Mouse (Mus musculus) spleen, adult 2 months (tissue): Measurements from ENCODE around the gene Asphd2. TPM values are rescaled to one million over a fixed set of nuclear protein-coding genes. Genes with fewer than 3 reads are reported as not detected.
"Not testable (repeated sequence)": the region's sequence is repeated elsewhere in the genome, so short reads cannot be mapped to it uniquely, and the experiment has no call there.

Source experiments
- DNase-seq, 2 experiments: peaks; one replicate each; pipeline versions ENCODE4 v3.0.0 to v3.0.0-alpha.2; 2012 to 2021; ENCODE audit warnings: low spot score in 2 of 2, low read depth in 1 of 2
- H3K27ac ChIP-seq: fragments of 200-500 bp; 2 replicates; pipeline ENCODE4 v1.5.1; 2012; ENCODE audit warnings: low read length, inconsistent platforms; ENCODE audit not compliant: insufficient read depth
- H3K27me3 ChIP-seq: fragments of 200-500 bp; 2 replicates; pipeline ENCODE4 v1.6.1; 2012; ENCODE audit warnings: mild to moderate bottlenecking, moderate library complexity, low read length, inconsistent platforms; ENCODE audit not compliant: control insufficient read depth, insufficient read depth
- H3K36me3 ChIP-seq: fragments of 200-500 bp; 2 replicates; pipeline ENCODE4 v1.6.1; 2012; ENCODE audit warnings: mild to moderate bottlenecking, low read length, inconsistent platforms; ENCODE audit not compliant: control insufficient read depth, insufficient read depth
- H3K4me1 ChIP-seq: fragments of 200-500 bp; 2 replicates; pipeline ENCODE4 v1.6.1; 2011; ENCODE audit warnings: inconsistent platforms; ENCODE audit not compliant: control insufficient read depth, insufficient read depth, insufficient read length
- H3K4me3 ChIP-seq: fragments of 200-500 bp; 2 replicates; pipeline ENCODE4 v1.5.1; 2011; ENCODE audit warnings: mild to moderate bottlenecking, inconsistent platforms; ENCODE audit not compliant: insufficient read depth, insufficient read length; ENCODE audit errors: extremely low read depth
- CTCF ChIP-seq: fragments of 200-500 bp; IDR thresholded peaks from 2 replicates; pipeline ENCODE4 v1.5.1; 2011; ENCODE audit warnings: mild to moderate bottlenecking, inconsistent platforms; ENCODE audit not compliant: insufficient read depth, insufficient read length, insufficient replicate concordance; ENCODE audit errors: extremely low read depth
- POLR2A ChIP-seq: fragments of 200-500 bp; IDR thresholded peaks from 2 replicates; pipeline ENCODE4 v1.6.1; 2011; ENCODE audit warnings: low read depth, low read length, inconsistent platforms
- WGBS: fragments of 180-500 bp; shearing (Covaris S2); methylation state at CpG from one replicate; pipeline ENCODE4 v1.1.7; 2018; 5-methylcytosine and 5-hydroxymethylcytosine counted together
- polyA plus RNA-seq: library from polyadenylated mRNA; depleted of rRNA; stranded (reverse); fragments of >200 nt; gene quantifications from 2 replicates; pipeline ENCODE4 v1.2.3, GENCODE M21; 2012

Gene Asphd2
- polyA plus RNA-seq, 1 experiment: 0.19 TPM

- H3K4me1 ChIP-seq: no peaks in the 10 kb centered on the region
- 28% methylated on average over 7 of the region's 7 CpGs for WGBS
- no peak overlapping the region for H3K27ac ChIP-seq
- DNase-seq: no peak
- no peak for TF ChIP-seq CTCF
- TF ChIP-seq POLR2A: no peak
- H3K4me3 ChIP-seq: no peak overlapping the region
- no peaks in the 10 kb centered on the region for H3K36me3 ChIP-seq
- H3K27me3 ChIP-seq: no peaks in the 10 kb centered on the region
Observed at GRCm38 (mm10) chr5:112426635-112427034, 32.0 kb upstream of the Asphd2 start.

DNA sequence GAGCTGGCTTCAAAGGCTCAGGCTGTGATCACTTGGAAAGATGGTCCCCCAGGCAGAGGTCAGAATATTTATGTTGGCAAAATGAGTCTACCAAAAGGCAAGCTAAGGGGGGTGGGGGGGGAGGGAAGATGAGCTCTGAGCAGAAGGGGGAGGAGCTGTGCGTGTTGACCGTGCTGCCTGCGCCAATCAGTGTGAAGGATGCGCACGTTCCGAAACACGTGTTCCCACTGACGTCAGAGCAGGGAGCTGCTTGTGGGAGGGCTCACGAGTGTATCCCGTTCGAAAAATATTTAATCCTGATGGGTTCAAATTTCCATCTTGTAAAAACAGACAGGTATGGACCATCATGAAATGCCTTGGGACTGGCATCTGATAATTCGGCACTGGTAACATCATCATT lies 24.9 kb upstream of the Asphd2 start:
- DNase-seq: no peak
- Histone ChIP-seq H3K27ac (no peak overlapping the region), H3K4me3 (no peak overlapping the region), H3K27me3 (no peaks in the 10 kb centered on the region), H3K4me1 (no peaks in the 10 kb centered on the region), H3K36me3 (no peaks in the 10 kb centered on the region)
- TF ChIP-seq CTCF: no peak
- TF ChIP-seq POLR2A: no peak
- WGBS: 47% methylated on average over 12 of the region's 12 CpGs

- Histone ChIP-seq H3K4me3 (no peak overlapping the region), H3K4me1 (no peaks in the 10 kb centered on the region), H3K27ac (no peak overlapping the region), H3K27me3 (no peaks in the 10 kb centered on the region), H3K36me3 (no peaks in the 10 kb centered on the region)
- TF ChIP-seq POLR2A: no peak
- no peak for TF ChIP-seq CTCF
- WGBS: 74% methylated on average over 4 of the region's 4 CpGs
- DNase-seq: no peak
Observed at GRCm38 (mm10) chr5:112418023-112418422, 23.4 kb upstream of the Asphd2 start.

DNA sequence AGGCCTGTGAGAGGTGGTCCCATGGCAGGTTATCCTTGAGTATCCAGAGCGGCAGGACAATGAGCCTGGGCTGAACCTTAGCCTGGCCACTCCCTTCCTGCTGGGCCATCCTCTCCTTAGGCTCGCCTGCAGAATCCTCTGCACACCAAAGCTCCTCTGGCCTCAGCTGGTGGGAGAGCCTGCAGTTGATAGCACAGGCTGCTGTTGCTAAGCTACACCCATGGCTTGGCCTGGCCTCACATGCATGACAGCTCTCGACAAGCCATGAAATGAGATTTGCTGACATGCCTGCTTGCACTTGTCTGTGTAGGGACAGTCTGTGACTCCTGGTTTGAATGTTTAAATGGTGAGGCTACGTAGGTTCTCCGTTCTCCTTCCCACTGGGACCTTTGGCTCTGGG lies 22.0 kb upstream of the Asphd2 start:
- DNase-seq: no peak
- H3K27me3 ChIP-seq: no peaks in the 10 kb centered on the region
- 80% methylated on average over 5 of the region's 5 CpGs for WGBS
- H3K27ac ChIP-seq: no peak overlapping the region
- H3K4me1 ChIP-seq: no peaks in the 10 kb centered on the region
- H3K36me3 ChIP-seq: no peaks in the 10 kb centered on the region
- TF ChIP-seq POLR2A: no peak
- TF ChIP-seq CTCF: no peak
- H3K4me3 ChIP-seq: no peak overlapping the region

- 81% methylated on average over 4 of the region's 4 CpGs for WGBS
- not testable (repeated sequence) for H3K4me1 ChIP-seq
Observed at GRCm38 (mm10) chr5:112412781-112413180, 18.1 kb upstream of the Asphd2 start.

GRCm38 (mm10) chr5:112411514-112412335 lies 17.1 kb upstream of the Asphd2 start:
- Histone ChIP-seq H3K27ac (no peak overlapping the region), H3K4me3 (no peak overlapping the region), H3K36me3 (no peaks in the 10 kb centered on the region), H3K4me1 (no peaks in the 10 kb centered on the region), H3K27me3 (no peaks in the 10 kb centered on the region)
- DNase-seq: no peak
- WGBS: 22% methylated on average over 19 of the region's 19 CpGs
- TF ChIP-seq POLR2A (no peak), CTCF (no peak)

More at GRCm38 (mm10) chr5:112412781-112413180, 18.1 kb upstream of the Asphd2 start:
- not testable (repeated sequence) for H3K36me3 ChIP-seq, DNase-seq, H3K27me3 ChIP-seq, H3K27ac ChIP-seq, H3K4me3 ChIP-seq

- H3K4me3 ChIP-seq: no peak overlapping the region
- no peaks in the 10 kb centered on the region for H3K27me3 ChIP-seq
- H3K27ac ChIP-seq: no peak overlapping the region
- 60% methylated on average over 11 of the region's 11 CpGs for WGBS
- no peaks in the 10 kb centered on the region for H3K4me1 ChIP-seq
- no peaks in the 10 kb centered on the region for H3K36me3 ChIP-seq
- no peak for TF ChIP-seq POLR2A
- TF ChIP-seq CTCF: no peak
- no peak for DNase-seq
Observed at GRCm38 (mm10) chr5:112411072-112411471, 16.4 kb upstream of the Asphd2 start.
